Mouse (Mus musculus): Measurements from ENCODE around the gene Ffar4. TPM values are rescaled to one million over a fixed set of nuclear protein-coding genes. Genes with fewer than 3 reads are reported as not detected.

Ffar4 gene
- polyA plus RNA-seq, 1 experiment from 2014 or later, result not detected

DNA sequence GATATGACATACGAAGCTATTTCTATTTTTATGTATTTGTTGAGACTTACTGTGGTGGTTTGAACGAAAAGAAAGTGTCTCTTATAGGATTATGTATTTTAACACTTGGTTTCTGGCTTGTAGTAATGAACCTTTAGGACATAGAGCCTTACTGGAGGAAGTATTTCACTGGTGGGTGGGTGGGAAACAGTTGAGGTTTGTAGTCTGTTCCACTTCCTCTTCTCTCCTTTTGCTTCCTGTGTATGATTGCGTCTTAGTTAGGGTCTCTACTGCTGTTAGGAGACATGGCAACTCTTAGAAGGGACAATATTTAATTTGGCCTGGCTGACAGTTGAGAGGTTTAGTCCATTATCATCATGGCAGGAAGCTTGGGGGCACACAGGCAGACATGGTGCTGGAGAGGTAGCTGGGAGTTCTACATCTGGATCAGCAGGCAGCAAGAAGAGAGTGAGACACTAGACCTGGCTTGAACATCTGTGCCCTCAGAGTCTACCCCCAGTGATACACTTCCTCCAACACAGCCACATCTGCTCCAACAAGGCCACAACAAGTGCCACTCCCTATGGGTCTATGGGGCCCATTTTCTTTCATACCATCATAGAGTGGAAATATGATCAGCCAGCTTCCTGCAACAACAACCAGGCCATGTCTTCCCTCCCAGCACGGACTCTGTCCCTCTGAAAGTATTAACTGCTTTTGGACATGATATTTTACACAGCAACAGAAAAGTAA, 46.8 kb downstream of the Ffar4 start:
- no peak for DNase-seq (ENCODE audit: low spot score, missing footprints)
- Histone ChIP-seq H3K36me3 (ENCODE audit: control insufficient read depth, insufficient read depth, low read length) (no peaks in the 10 kb centered on the region), H3K4me1 (ENCODE audit: control insufficient read depth, insufficient read depth, low read length) (no peaks in the 10 kb centered on the region), H3K4me3 (ENCODE audit: low read depth, low read length) (no peak overlapping the region), H3K27me3 (ENCODE audit: control insufficient read depth, insufficient read depth, low read length) (no peaks in the 10 kb centered on the region), H3K9me3 (ENCODE audit: control insufficient read depth, low read length) (no peaks in the 10 kb centered on the region), H3K9ac (ENCODE audit: low read length) (no peak overlapping the region), H3K27ac (ENCODE audit: low read depth, low read length) (no peak overlapping the region), H3K4me2 (no peak overlapping the region)
- ATAC-seq (ENCODE audit: low FRiP score), result no peak
- 77% methylated on average over 4 of the region's 4 CpGs for WGBS

DNA sequence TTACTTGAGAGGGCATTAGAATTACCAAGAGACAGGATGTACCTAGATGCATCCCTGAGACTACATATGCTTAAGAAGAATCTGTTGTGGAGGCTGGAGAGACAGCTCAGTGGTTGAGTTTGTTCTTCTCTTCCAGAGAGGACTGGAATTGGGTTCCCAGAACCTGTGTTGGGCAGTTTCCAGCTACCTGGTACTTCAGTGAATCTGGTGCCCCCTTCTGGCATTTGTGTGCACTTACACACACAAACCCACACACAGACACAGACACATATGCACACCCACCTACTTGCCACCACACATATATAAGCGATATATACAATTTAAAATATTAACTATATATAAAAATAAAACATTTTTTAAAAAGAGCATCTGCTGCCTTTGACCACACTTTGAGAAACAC, 59.4 kb downstream of the Ffar4 start:
- no peak for ATAC-seq (ENCODE audit: low FRiP score)
- no peak overlapping the region for H3K4me3 ChIP-seq (ENCODE audit: low read depth, low read length)
- no peak overlapping the region for H3K27ac ChIP-seq (ENCODE audit: low read depth, low read length)
- WGBS, result 95% methylated on average over 1 of the region's 1 CpGs
- H3K27me3 ChIP-seq (ENCODE audit: control insufficient read depth, insufficient read depth, low read length), result no peaks in the 10 kb centered on the region
- DNase-seq (ENCODE audit: low spot score, missing footprints), result no peak
- no peaks in the 10 kb centered on the region for H3K36me3 ChIP-seq (ENCODE audit: control insufficient read depth, insufficient read depth, low read length)
- H3K4me2 ChIP-seq, result no peak overlapping the region
- no peaks in the 10 kb centered on the region for H3K9me3 ChIP-seq (ENCODE audit: control insufficient read depth, low read length)
- H3K4me1 ChIP-seq (ENCODE audit: control insufficient read depth, insufficient read depth, low read length), result no peaks in the 10 kb centered on the region
- no peak overlapping the region for H3K9ac ChIP-seq (ENCODE audit: low read length)

DNA sequence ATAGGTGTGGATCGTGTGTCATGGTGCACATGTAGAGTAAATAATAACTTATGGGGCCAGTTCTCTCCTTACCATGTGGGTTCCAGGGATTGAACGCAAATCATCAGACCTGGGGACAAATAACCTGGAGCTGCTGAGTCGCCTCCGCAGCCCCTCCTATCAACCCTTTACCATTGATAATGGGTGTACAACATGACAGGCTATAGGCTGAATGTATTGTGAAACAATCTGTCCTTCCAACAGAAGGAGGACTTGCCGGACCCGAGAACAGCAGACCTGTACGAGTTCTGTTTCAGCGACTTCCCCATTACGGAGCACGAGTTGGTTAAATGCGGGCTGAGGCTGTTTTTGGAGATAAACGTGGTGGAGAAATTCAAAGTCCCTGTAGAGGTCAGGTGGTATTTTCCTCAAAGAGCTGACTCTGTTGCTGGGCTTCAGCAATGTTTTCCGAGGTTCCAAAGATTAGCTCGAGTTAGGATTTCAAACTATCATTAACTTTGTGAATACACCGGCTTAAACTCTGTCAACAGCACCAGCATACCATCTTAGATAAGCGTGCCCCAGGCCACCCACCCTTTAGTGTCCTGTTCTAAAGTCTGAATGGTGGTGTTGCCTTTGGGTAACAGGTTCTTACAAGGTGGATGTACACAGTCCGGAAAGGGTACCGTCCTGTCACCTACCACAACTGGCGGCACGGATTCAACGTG, 64.9 kb downstream of the Ffar4 start:
- DNase-seq (ENCODE audit: low spot score, missing footprints) (no peak), ATAC-seq (ENCODE audit: low FRiP score) (no peak)
- Histone ChIP-seq H3K4me1 (ENCODE audit: control insufficient read depth, insufficient read depth, low read length) (no peaks in the 10 kb centered on the region), H3K9ac (ENCODE audit: low read length) (no peak overlapping the region), H3K4me3 (ENCODE audit: low read depth, low read length) (no peak overlapping the region), H3K27me3 (ENCODE audit: control insufficient read depth, insufficient read depth, low read length) (no peaks in the 10 kb centered on the region), H3K27ac (ENCODE audit: low read depth, low read length) (no peak overlapping the region), H3K4me2 (no peak overlapping the region), H3K9me3 (ENCODE audit: control insufficient read depth, low read length) (no peaks in the 10 kb centered on the region), H3K36me3 (ENCODE audit: control insufficient read depth, insufficient read depth, low read length) (no peaks in the 10 kb centered on the region)
- 94% methylated on average over 21 of the region's 21 CpGs for WGBS

Other genes with a start within 250 kb of the Ffar4 start
- 3.3 and 3.6 TPM in 2 replicates for gene Myof, start 53.5 kb upstream of the Ffar4 start, polyA plus RNA-seq (2014; fragmentation: Nextera tagmentation; extraction: Ambion mirVana)
- 60.8 and 67.1 TPM in 2 replicates for gene Cep55, start 42.1 kb upstream of the Ffar4 start, polyA plus RNA-seq (2014; fragmentation: Nextera tagmentation; extraction: Ambion mirVana)
- gene Rbp4, start 28.2 kb downstream of the Ffar4 start, polyA plus RNA-seq (2014; fragmentation: Nextera tagmentation; extraction: Ambion mirVana), result 2.3 and 2.8 TPM in 2 replicates
- gene Pde6c, start 35.7 kb downstream of the Ffar4 start, polyA plus RNA-seq (2014; fragmentation: Nextera tagmentation; extraction: Ambion mirVana), result 0.08 and 0.12 TPM in 2 replicates
- 45.7 and 47.5 TPM in 2 replicates for gene Fra10ac1, start 127.1 kb downstream of the Ffar4 start, polyA plus RNA-seq (2014; fragmentation: Nextera tagmentation; extraction: Ambion mirVana)
- gene Lgi1, start 167.5 kb downstream of the Ffar4 start, polyA plus RNA-seq (2014; fragmentation: Nextera tagmentation; extraction: Ambion mirVana), result 2.0 and 2.5 TPM in 2 replicates

Data from midbrain, embryonic 11.5 days (tissue).